Mouse (Mus musculus) G1E (cell line): ENCODE results near the gene Fam189a1. TPM values are rescaled to one million over a fixed set of nuclear protein-coding genes. Genes with fewer than 3 reads are reported as not detected.

Experiments used
- ATAC-seq: 2 replicates; pipeline ENCODE4 v1.8.0; 2016; ENCODE audit warnings: mild to moderate bottlenecking; ENCODE audit not compliant: insufficient number of reproducible peaks, poor library complexity, low FRiP score, severe bottlenecking; ENCODE audit errors: extremely low read depth
- DNase-seq: peaks from one replicate; pipeline ENCODE4 v3.0.0; 2012; ENCODE audit warnings: low spot score
- H3K27me3 ChIP-seq: 2 replicates; pipeline ENCODE4 v1.6.1; 2012; ENCODE audit warnings: mild to moderate bottlenecking, low read length, inconsistent platforms; ENCODE audit not compliant: insufficient read depth
- H3K36me3 ChIP-seq: replicated peaks from 2 replicates; pipeline ENCODE3; 2012; ENCODE audit warnings: mild to moderate bottlenecking, inconsistent platforms
- H3K4me1 ChIP-seq: 2 replicates; pipeline ENCODE4 v1.6.1; 2012; ENCODE audit warnings: low read depth, low read length, inconsistent platforms, mixed read lengths; ENCODE audit not compliant: insufficient read depth
- H3K4me3 ChIP-seq: 2 replicates; pipeline ENCODE4 v1.5.1; 2012; ENCODE audit warnings: low read depth, mild to moderate bottlenecking, inconsistent platforms, low read length, moderate library complexity, mixed read lengths
- H3K9me3 ChIP-seq: replicated peaks from 2 replicates; pipeline ENCODE4 v1.6.1; 2012; ENCODE audit warnings: inconsistent platforms
- CTCF ChIP-seq: IDR thresholded peaks from 2 replicates; pipeline ENCODE4 v1.5.1; 2012; ENCODE audit warnings: low read depth, low read length, inconsistent platforms, mixed read lengths
- GATA1 ChIP-seq: IDR thresholded peaks from 2 replicates; pipeline ENCODE4 v1.6.1; 2012; ENCODE audit warnings: borderline replicate concordance, low read length, inconsistent platforms, mixed read lengths
- GATA2 ChIP-seq: IDR thresholded peaks from 2 replicates; pipeline ENCODE4 v1.6.1; 2012; ENCODE audit warnings: low read depth, low read length, inconsistent platforms, borderline replicate concordance
- POLR2AphosphoS5 ChIP-seq: IDR thresholded peaks from 2 replicates; pipeline ENCODE4 v1.6.1; 2012; ENCODE audit warnings: low read depth, low read length, inconsistent platforms; ENCODE audit not compliant: insufficient replicate concordance
- TAL1 ChIP-seq: conservative IDR thresholded peaks from 2 replicates; pipeline ENCODE4 v1.6.1; 2012; ENCODE audit warnings: low read depth, low read length, inconsistent platforms, mixed read lengths
- polyA plus RNA-seq: library from polyadenylated mRNA; stranded (reverse); fragments of >175 nt; gene quantifications from 2 replicates; pipeline ENCODE4 v1.2.3, GENCODE M21; 2012
- total RNA-seq, 2 experiments: library from RNA; stranded (forward) in 1 of 2; stranded (reverse) in 1 of 2; fragments of 200-1000 nt in 1 of 2; fragments of >200 nt in 1 of 2; fragmentation: Nextera tagmentation in 1 of 2; gene quantifications; 2 replicates each; pipeline ENCODE4 v1.2.3; 2014 to 2017

Fam189a1 gene
- total and polyA plus RNA-seq, 3 experiments, result 0.16 TPM; not detected in 2

- H3K36me3 ChIP-seq, result no peaks in the 10 kb centered on the region
- TF ChIP-seq CTCF (no peak), POLR2AphosphoS5 (no peak), GATA1 (no peak), TAL1 (no peak), GATA2 (no peak)
- no peak for ATAC-seq
Observed at GRCm38 (mm10) chr7:64880415-64880814, 276.0 kb downstream of the Fam189a1 start.

DNA sequence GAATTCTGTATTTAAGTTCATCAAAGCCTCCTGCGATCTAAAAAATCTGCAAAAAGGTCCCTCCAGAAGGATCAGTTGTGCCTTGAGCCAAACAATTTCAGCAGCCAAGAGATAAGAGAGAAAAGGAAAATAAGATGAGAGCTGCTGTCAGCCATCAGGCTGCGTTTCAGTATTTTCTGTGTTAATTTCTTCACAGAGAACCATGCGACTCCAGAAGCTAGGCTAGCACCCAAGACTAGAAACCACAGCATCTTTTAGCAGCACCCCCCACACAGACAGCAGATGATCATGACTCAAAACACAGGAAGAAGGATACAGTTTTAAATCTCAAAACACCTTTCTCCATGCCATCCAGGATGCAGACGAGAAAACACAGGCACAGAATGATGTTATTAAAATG, 281.4 kb downstream of the Fam189a1 start:
- H3K36me3 ChIP-seq, result peaks cover 11% of the 10 kb centered on the region
- H3K4me1 ChIP-seq, result peaks cover 17% of the 10 kb centered on the region
- DNase-seq, result no peak
- peaks cover 6% of the 10 kb centered on the region; the same call in 1 of the 2 replicates for H3K27me3 ChIP-seq
- ATAC-seq, result no peak
- no peaks in the 10 kb centered on the region for H3K9me3 ChIP-seq
- no peak overlapping the region for H3K4me3 ChIP-seq
- no peak for TF ChIP-seq GATA2
- TF ChIP-seq TAL1, result no peak
- no peak for TF ChIP-seq GATA1
- no peak for TF ChIP-seq POLR2AphosphoS5
- TF ChIP-seq CTCF, result no peak

More at GRCm38 (mm10) chr7:64880415-64880814, 276.0 kb downstream of the Fam189a1 start:
- Histone ChIP-seq H3K27me3 (peaks cover 6% of the 10 kb centered on the region), H3K9me3 (no peaks in the 10 kb centered on the region), H3K4me3 (no peak overlapping the region), H3K4me1 (no peaks in the 10 kb centered on the region)
- DNase-seq, result no peak

- TF ChIP-seq CTCF (no peak), TAL1 (no peak), GATA1 (no peak), GATA2 (no peak), POLR2AphosphoS5 (no peak)
- Histone ChIP-seq H3K4me1 (peaks cover 31% of the 10 kb centered on the region), H3K4me3 (peak overlapping the region; percentile 81; the same call in 1 of the 2 replicates), H3K27me3 (peaks cover 6% of the 10 kb centered on the region; the same call in 1 of the 2 replicates), H3K9me3 (no peaks in the 10 kb centered on the region), H3K36me3 (peaks cover 22% of the 10 kb centered on the region)
- DNase-seq (no peak), ATAC-seq (no peak)
Observed at GRCm38 (mm10) chr7:64873266-64873665, 283.1 kb downstream of the Fam189a1 start.

- TF ChIP-seq GATA2 (no peak), TAL1 (no peak), CTCF (no peak), POLR2AphosphoS5 (no peak), GATA1 (no peak)
- ATAC-seq (peak; percentile 79), DNase-seq (peak; percentile 94)
- H3K4me1 ChIP-seq, result peaks cover 31% of the 10 kb centered on the region
- H3K4me3 ChIP-seq, result peak within 1 kb of the TSS; percentile 81
- peaks cover 6% of the 10 kb centered on the region; the same call in 1 of the 2 replicates for H3K27me3 ChIP-seq
- H3K9me3 ChIP-seq, result no peaks in the 10 kb centered on the region
- H3K36me3 ChIP-seq, result peaks cover 22% of the 10 kb centered on the region
Observed at GRCm38 (mm10) chr7:64872743-64873241, 283.6 kb downstream of the Fam189a1 start, which contains the start of gene Nsmce3. Nsmce3 (minus strand) TSS chr7:64872997.

DNA sequence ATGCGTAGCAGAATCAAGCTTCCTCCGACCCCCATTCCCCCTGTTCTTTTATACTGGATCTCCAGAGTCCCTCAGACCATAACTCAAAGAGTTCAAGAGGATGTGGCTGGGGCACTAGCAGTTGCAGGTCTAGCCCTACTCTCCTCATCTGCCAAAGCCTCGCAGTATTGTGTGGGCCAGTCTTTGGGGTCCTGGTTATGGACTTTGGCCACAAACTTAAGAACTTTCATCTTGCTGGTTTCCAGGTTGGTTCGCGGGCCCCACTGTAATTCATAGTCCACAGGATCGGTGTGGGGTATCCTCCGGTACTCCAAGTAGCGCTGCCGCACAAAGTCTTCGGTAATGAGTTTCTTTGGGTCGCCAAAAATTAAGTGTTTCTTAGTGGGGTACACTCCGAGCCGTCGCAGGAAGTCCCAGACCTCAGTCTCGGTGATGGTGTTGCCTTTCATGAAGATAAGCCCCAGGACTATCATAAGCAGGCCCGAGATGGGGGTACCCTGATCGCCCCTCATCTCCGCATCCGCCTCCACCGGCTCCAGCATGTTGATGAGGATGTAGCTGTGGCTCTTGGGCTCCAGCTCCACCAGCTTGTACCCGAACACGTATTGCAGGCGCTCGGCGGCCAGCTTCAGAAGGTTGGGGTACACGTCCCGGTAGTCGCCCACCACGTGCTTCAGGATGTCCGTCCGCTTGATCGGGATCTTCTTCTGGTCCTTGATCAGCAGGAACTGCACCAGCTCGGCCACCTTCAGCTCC, 284.2 kb downstream of the Fam189a1 start:
- peaks cover 31% of the 10 kb centered on the region for H3K4me1 ChIP-seq
- TF ChIP-seq POLR2AphosphoS5 (no peak), GATA2 (no peak), GATA1 (no peak), TAL1 (no peak), CTCF (no peak)
- DNase-seq (no peak), ATAC-seq (peak; percentile 12; the same call in 1 of the 2 replicates)
- H3K4me3 ChIP-seq, result peak overlapping the region; percentile 81
- peaks cover 4% of the 10 kb centered on the region; the same call in 1 of the 2 replicates for H3K27me3 ChIP-seq
- no peaks in the 10 kb centered on the region for H3K9me3 ChIP-seq
- peaks cover 22% of the 10 kb centered on the region for H3K36me3 ChIP-seq

DNA sequence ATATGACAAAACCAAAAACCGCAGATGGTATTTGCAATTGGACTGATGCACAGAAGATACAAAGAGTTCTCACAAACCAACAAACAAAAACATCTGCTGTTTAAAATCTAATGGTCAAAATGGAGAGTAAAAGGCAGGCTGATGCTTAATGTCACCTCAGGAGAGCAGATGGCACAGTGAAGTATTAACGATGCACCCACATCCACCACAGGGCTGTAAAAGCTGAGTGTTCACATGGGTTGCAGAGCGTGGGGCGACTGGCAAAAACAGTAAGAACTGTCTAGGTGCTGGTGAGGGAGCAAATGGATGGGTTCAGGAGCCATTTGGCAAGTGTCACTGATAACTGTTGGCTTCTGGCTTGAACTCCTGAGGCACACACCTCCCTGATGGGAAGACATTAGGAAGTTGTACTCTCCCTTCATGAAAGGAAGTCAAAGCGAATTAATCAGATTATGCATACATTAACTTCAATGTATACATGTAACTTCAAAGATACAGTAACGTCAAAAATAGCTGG, 286.8 kb downstream of the Fam189a1 start:
- ATAC-seq, result no peak
- Histone ChIP-seq H3K27me3 (no peaks in the 10 kb centered on the region), H3K36me3 (peaks cover 22% of the 10 kb centered on the region), H3K4me1 (peaks cover 31% of the 10 kb centered on the region), H3K4me3 (0 out of 2 replicates have a peak overlapping the region, but pooled peaks have one; percentile 16), H3K9me3 (no peaks in the 10 kb centered on the region)
- no peak for DNase-seq
- no peak for TF ChIP-seq GATA2
- TF ChIP-seq CTCF, result no peak
- TF ChIP-seq POLR2AphosphoS5, result no peak
- TF ChIP-seq TAL1, result no peak
- TF ChIP-seq GATA1, result no peak
